Mouse (Mus musculus) C2C12 (cell line): ENCODE results near the gene Ctxn1.

Experiments
- CTCF ChIP-seq: IDR thresholded peaks from one replicate; pipeline ENCODE4 v1.5.1; 2011; ENCODE audit not compliant: control insufficient read depth, insufficient read depth, insufficient read length
- FOSL1 ChIP-seq: IDR thresholded peaks from one replicate; pipeline ENCODE4 v1.8.0; 2011; ENCODE audit warnings: mild to moderate bottlenecking, low read length; ENCODE audit not compliant: poor library complexity, insufficient read depth, severe bottlenecking
- USF1 ChIP-seq: IDR thresholded peaks from one replicate; pipeline ENCODE4 v1.6.1; 2011; ENCODE audit warnings: low read depth, mild to moderate bottlenecking, control low read depth, moderate library complexity

DNA sequence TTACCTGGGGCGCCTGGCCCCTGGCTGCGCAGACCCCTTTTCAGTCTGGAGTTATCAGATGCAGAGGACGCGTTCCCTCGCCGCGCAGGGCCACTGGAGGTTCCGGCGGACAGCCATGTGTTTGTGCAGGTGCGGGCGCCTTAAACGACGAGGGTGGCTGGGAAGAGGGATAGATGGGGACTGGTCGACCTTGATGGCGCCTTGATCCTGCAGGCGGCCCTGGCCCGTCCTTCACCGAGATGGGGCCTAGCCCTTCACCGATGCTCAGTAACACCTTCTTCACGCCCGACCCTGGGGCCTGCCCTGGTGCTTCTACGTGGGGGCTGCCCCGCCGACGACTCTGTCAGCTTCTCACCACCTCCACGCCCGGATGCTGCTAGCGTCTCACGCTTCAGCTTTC is 9.9 kb downstream of the Ctxn1 start:
- TF ChIP-seq CTCF (no peak), USF1 (no peak), FOSL1 (no peak)
